Mouse (Mus musculus) ovary, postnatal 14 days (tissue): ENCODE data around the gene Gm28372.

ENCODE experiments used
- DNase-seq: peaks from one replicate; pipeline ENCODE4 v3.0.0; 2022; ENCODE audit warnings: low spot score

Gm28372 gene

GRCm38 (mm10) chr2:130411558-130412495, 6.8 kb downstream of the Gm28372 start:
- peak; percentile 93 for DNase-seq

- DNase-seq: no peak
Measured at GRCm38 (mm10) chr2:130412775-130413174, 7.7 kb downstream of the Gm28372 start.

GRCm38 (mm10) chr2:130414094-130414856, 9.2 kb downstream of the Gm28372 start:
- no peak for DNase-seq

- no peak for DNase-seq
Measured at GRCm38 (mm10) chr2:130421781-130422620, 17.0 kb downstream of the Gm28372 start.

- DNase-seq: peak; percentile 72
Measured at GRCm38 (mm10) chr2:130423397-130424125, 18.5 kb downstream of the Gm28372 start.

GRCm38 (mm10) chr2:130424126-130424853, 19.3 kb downstream of the Gm28372 start, which contains the start of the genes Vps16 and Pced1a:
Gene Vps16, plus strand, starts transcription at chr2:130424339.
Gene Pced1a, minus strand, starts transcription at chr2:130424701.
- DNase-seq: peak; percentile 87

- DNase-seq: no peak
Measured at GRCm38 (mm10) chr2:130425112-130425511, 20.1 kb downstream of the Gm28372 start.

GRCm38 (mm10) chr2:130429851-130430250, 24.8 kb downstream of the Gm28372 start:
- no peak for DNase-seq

GRCm38 (mm10) chr2:130430484-130430883, 25.4 kb downstream of the Gm28372 start:
- DNase-seq: no peak

GRCm38 (mm10) chr2:130432157-130432556, 27.1 kb downstream of the Gm28372 start:
- no peak for DNase-seq

- no peak for DNase-seq
Measured at GRCm38 (mm10) chr2:130433152-130433551, 28.1 kb downstream of the Gm28372 start.

GRCm38 (mm10) chr2:130436769-130437168, 31.7 kb downstream of the Gm28372 start:
- DNase-seq: no peak

- DNase-seq: no peak
Measured at GRCm38 (mm10) chr2:130438861-130439260, 33.8 kb downstream of the Gm28372 start.

- no peak for DNase-seq
Measured at GRCm38 (mm10) chr2:130439840-130440480, 34.9 kb downstream of the Gm28372 start.

GRCm38 (mm10) chr2:130442162-130442561, 37.1 kb downstream of the Gm28372 start:
- no peak for DNase-seq

- DNase-seq: no peak
Measured at GRCm38 (mm10) chr2:130448449-130448848, 43.4 kb downstream of the Gm28372 start.

- no peak for DNase-seq
Measured at GRCm38 (mm10) chr2:130449021-130449793, 44.2 kb downstream of the Gm28372 start.

- peak; percentile 89 for DNase-seq
Measured at GRCm38 (mm10) chr2:130449794-130450433, 44.9 kb downstream of the Gm28372 start, which contains the start of gene Ptpra. Gene Ptpra, plus strand, starts transcription at chr2:130450278.

GRCm38 (mm10) chr2:130450434-130450796, 45.4 kb downstream of the Gm28372 start:
- DNase-seq: peak; percentile 56
